Mouse (Mus musculus) brain, embryonic 14.5 days (tissue): ENCODE results near the gene 4930578C19Rik. TPM values are rescaled to one million over a fixed set of nuclear protein-coding genes. Genes with fewer than 3 reads are reported as not detected.

Experiments
- DNase-seq: peaks from one replicate; pipeline ENCODE4 v3.0.0-alpha.2; 2011; ENCODE audit warnings: low read depth
- CTCF ChIP-seq: fragments of 200-500 bp; IDR thresholded peaks from 2 replicates; pipeline ENCODE4 v1.5.1; 2012; ENCODE audit warnings: inconsistent platforms, mild to moderate bottlenecking, moderate library complexity, borderline replicate concordance; ENCODE audit not compliant: insufficient read depth, insufficient read length; ENCODE audit errors: extremely low read depth
- POLR2A ChIP-seq: fragments of 200-500 bp; IDR thresholded peaks from 2 replicates; pipeline ENCODE4 v1.6.1; 2012; ENCODE audit warnings: mild to moderate bottlenecking, inconsistent platforms, borderline replicate concordance; ENCODE audit not compliant: poor library complexity, insufficient read depth, insufficient read length, severe bottlenecking; ENCODE audit errors: extremely low read depth
- polyA plus RNA-seq: library from polyadenylated mRNA; depleted of rRNA; stranded (reverse); fragments of >200 nt; gene quantifications from 2 replicates; pipeline ENCODE4 v1.2.3, GENCODE M21; 2012; rRNA removed

4930578C19Rik gene
- polyA plus RNA-seq: 0.93 and 1.2 TPM in 2 replicates

DNA sequence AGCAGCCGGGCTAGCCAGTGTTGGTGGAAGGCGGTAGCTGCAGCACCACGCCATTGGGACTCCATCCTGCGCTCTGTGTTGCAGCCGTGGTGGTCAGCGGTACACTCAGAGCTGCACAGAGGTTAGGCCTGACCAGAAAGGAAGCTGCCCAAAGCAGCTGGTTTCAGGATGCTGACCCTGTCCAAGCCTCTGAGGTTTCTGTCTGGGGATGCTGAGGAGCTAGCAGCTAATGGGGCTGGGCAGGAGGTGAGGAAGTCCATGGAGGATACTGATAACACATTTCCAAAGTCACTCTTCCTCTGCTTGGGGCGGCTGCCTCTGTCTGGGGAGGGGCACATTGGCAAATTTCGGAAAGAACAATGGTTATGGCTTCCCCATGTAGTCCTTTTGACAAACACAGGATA, at the start of gene 4930578C19Rik:
Gene 4930578C19Rik (minus strand): TSS at position 200 of the 404 bp plus-strand sequence.
- no peak for TF ChIP-seq POLR2A
- no peak for TF ChIP-seq CTCF
- no peak for DNase-seq

DNA sequence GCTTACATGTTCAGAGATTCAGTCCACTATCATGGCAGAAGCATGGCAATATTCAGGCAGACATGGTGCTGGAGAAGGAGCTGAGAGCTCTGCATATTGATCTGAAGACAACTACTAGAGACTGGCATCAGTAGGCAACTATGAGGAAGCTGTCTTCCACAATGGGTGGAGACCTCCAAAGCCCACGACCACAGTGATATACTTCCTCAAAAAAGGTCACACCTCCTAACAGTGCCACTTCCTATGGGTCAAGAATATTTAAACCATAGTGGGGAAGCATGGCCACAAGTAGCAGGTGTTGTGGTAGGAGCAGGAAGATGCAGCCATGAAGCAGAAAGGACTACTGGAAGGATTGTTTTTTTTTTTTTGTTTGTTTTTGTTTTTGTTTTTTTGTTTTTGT, 6.5 kb upstream of the 4930578C19Rik start:
- no peak for TF ChIP-seq CTCF
- no peak for TF ChIP-seq POLR2A

DNA sequence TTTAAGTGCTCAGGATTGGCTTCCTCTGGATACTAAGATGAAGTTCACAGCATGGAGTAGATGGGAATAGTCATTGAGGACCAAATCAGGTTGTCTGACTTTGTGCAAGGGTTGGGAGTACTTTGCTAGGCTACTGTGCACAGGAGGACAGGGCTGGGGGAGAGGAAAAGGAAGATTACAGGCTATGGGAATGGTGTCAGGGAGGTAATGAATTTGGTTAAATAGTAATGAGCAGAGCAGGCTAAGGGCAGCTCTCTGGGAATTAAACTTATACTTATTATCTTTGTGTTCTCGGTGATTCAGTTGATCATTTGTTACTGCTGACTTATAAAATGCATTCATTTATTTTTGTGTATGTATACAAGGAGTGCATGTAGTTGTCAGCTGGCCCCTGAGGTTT, 1.7 kb upstream of the 4930578C19Rik start:
- TF ChIP-seq POLR2A: no peak
- no peak for TF ChIP-seq CTCF
- DNase-seq: no peak

More for the DNA sequence above, 6.5 kb upstream of the 4930578C19Rik start:
- no peak for DNase-seq

DNA sequence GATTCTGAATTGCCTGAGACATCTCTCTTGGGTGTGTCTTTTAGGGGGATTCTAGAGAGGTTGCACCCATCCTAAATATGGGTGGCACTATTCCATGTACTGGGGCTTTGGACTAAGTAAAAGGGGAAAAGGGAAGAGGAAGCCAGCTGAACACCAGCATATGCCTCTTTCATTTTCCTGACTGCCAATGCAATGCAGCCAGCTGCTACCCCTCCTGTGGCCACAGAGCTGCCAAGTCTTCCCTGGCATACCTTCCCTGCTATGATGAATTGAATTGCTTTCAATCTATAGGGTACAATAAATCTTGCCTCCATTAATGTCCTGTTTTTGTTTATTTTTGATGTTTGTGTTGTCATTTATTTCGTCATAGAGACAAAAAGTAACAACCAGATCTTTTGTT, 9.6 kb downstream of the 4930578C19Rik start:
- TF ChIP-seq POLR2A: no peak
- TF ChIP-seq CTCF: no peak
- peak; percentile 59 for DNase-seq

DNA sequence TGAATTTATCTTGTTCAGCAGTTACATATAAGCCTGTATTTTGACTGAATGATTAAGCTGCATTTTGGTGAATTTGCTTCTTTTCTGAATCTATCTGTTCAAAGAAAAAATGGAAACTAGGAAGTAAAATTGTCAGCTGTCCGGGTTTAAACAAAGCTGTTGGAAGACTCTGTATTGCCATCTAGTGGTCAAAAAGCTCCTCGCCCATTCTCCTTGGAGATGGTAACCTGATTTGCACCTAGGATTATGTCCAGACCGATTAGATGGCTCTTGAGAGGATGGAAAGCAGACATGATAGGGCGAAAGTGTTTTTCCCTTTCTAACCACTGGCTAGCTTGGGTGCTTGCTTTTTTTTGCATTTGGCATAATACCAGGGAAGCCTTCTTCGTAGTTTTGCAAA, 19.1 kb downstream of the 4930578C19Rik start:
- TF ChIP-seq CTCF (peak; percentile 65; the same call in 1 of the 2 replicates), POLR2A (no peak)

DNA sequence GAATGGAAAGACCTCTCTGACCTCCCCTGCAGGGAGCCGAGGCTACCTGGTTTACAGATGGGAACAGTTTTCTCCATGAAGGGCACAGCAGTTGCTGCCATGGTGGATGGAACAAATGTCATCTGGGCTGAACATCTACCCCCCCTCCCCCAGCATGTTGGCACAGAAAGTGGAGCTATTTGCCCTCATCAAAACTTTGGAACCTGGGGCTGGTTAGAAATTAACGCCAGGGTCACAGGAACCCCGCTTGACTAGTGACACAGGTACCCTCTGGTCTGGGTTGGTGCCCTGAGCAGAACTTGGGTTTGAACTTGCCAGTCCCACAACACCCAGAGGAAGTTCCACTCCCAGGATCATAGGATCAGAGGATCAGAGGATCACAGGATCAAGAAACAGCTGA, 35.7 kb downstream of the 4930578C19Rik start:
- no peak for DNase-seq
- TF ChIP-seq CTCF: no peak
- TF ChIP-seq POLR2A: no peak

More for the DNA sequence above, 19.1 kb downstream of the 4930578C19Rik start:
- peak; percentile 82 for DNase-seq

DNA sequence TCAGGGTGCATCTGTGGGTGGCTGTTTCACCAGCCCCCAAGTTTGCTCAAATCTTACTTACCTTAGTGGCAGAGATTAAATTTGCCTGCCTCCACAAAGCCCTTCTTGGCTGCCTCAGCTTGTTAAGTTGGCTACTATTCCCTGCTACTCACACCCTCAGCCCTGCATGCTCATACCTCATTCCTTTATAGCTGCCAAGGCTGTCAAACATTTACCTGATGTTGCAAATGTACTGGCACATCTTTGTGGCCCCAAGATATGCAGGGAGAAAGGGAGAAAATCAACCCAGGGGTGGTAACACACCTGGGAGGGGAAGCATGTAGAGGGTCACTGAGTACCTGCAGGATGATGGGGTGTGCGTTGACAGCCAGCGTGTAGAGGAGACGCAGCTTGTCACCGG, 38.0 kb downstream of the 4930578C19Rik start:
- TF ChIP-seq POLR2A (no peak), CTCF (no peak)

DNA sequence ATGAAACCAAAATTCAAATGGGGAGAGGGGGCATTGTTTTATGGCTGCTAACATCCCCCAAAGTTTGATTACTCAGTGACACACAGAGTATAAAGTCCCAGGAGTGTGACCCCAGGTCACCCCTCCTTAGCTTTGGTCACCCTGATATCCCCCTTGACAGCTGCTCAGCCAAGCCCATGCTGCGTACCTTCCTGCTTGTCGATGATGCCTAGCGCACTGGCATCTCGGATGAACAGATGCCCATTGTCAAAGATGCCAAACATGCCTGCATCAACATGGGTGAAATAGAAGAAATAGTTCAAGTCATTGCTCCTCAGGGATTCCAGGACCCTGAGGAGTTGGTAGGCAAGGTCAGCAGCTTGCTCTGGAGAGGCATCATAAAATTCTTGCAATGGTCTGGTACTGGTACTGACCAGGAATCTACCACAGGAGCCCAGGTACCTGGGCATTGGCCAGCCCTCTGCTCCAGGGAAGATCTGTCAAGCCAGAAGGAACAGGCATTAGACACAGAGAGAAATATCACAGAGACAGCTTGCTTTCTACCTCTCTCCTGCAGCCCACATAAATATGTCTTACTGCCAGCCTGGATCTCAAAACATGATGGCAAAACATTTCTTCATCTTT, 40.9 kb downstream of the 4930578C19Rik start:
- DNase-seq: no peak
- TF ChIP-seq CTCF (no peak), POLR2A (no peak)

More for the DNA sequence above, 38.0 kb downstream of the 4930578C19Rik start:
- DNase-seq: no peak

DNA sequence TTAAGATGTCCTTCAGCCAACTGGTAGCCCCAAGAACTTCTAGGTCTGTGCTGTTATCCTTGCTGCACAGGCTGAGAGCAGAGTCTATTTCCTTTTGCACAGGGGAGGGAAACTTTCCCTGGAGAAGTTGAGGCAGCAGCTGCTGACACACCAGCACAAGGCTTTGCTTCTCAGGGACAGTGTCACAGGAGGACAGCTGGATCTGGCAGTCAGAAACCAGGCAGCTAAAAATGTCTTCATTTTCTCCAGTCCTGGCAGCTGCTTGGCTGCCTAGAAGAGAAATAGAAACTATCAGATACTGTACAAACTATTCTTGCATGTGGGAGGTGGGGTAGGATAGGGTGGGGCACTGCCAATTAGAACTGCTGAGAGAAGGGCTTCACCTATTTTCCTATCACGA, 42.2 kb downstream of the 4930578C19Rik start:
- DNase-seq: no peak
- TF ChIP-seq CTCF (no peak), POLR2A (no peak)

DNA sequence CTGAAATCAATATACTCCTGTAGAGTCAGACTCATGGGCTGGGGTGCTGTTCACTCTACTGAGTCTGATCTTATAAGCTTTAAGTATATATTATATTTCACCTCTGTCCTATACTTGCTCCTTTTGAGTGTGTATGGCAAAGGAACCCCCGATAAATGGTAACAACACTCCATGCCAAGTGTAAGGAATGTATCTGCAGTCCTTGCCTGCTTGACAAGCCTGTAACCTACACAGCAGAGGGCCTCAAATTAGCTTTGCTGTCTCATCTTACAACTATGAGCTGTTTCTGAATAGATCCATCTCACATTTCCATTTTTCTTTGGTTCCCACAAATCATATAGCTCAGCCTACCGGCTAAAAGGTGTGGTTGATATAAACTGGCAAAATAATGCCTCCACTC, 46.6 kb downstream of the 4930578C19Rik start:
- no peak for TF ChIP-seq POLR2A
- TF ChIP-seq CTCF: no peak
- DNase-seq: no peak

DNA sequence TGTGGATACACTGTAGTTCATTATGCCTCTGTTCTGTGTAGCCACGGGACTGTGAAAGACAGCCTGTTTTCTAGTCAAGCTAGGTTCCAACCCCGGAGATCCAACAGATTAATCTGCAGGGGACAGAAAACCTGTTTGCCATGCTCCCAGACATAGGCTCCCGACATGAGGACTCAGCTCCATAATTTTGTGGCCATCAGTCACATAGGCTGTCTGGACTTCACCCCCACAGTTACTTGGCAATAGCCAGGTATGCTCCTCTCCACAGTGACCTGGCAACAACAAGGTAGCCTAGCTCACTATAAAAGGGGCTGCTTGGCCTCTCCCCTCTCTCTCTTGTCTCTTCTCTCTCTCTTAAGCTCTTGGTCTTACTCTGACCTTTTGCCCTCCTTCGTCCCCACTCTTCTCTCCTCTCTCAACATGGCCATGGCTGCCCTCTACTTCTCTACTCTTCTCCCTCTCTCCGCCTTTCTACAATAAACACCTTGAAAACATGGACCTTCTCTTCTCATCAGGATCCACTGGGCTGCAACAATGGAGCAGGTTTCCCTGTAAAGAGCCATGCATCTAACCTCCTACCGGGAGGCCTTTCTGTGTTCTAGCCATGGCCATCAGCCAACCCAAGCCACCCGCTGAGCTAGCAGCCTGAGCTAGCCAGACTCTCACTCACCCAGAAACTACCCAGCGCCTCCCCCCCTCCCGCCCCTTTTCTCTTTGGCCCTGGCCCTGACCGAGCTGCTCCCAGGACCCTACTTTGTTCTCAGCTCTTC, 49.9 kb downstream of the 4930578C19Rik start:
- TF ChIP-seq POLR2A: no peak
- TF ChIP-seq CTCF: no peak
- no peak for DNase-seq

DNA sequence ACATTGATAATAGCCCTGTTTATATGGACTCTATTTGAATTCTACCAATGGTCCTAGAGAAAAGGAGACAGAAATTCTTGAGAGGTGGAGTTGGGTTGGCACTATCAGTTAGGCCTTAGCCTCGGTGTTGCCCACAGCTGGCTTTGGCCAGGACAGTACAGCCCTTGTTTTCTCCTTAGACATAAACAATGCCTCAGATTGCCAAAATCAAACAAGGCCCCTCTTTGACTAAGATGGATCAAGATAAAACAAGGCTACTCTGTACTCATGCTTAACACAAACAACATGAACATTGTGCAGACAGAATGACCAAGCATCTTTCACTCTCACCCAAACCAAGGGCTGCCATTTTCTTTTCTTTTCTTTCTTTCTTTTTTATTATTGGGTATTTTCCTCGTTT, 51.6 kb downstream of the 4930578C19Rik start:
- DNase-seq: no peak

DNA sequence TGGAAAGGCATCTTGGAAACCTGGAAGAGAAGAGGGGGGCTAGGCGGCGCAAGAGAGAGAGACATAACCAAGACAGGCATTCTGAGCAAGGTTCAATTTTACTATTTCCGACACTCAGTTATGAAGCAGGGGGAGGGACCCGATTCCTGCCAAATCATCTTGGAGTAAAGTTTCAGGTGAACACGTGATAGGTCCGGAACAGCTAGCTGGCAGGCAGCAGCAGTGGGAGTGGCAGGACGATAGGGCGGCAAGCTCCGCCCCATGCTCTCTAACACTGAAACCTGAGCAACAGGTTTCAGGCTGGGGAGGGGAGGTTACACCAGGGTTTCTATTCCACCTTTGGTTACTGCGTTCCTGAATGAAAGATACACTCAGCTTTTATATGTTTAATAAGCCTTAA, 58.9 kb downstream of the 4930578C19Rik start:
- TF ChIP-seq CTCF (no peak), POLR2A (no peak)
- no peak for DNase-seq

More for the DNA sequence above, 51.6 kb downstream of the 4930578C19Rik start:
- TF ChIP-seq CTCF (no peak), POLR2A (no peak)
